Mouse (Mus musculus) embryonic facial prominence, embryonic 14.5 days (tissue): Measurements from ENCODE around the gene Sox1. TPM values are rescaled to one million over a fixed set of nuclear protein-coding genes. Genes with fewer than 3 reads are reported as not detected.

ENCODE experiments used
- ATAC-seq: fragments of 200-750 bp; cut with Nextera tagmentation; 2 replicates; pipeline ENCODE4 v1.8.0; 2017; ENCODE audit warnings: low read depth, moderate number of reproducible peaks, moderate TSS enrichment
- DNase-seq: peaks from one replicate; pipeline ENCODE4 v3.0.0-alpha.2; 2015; ENCODE audit warnings: low spot score
- H3K27ac ChIP-seq: fragments of 300-500 bp; sonication (generic); replicated peaks from 2 replicates; pipeline ENCODE4 v1.5.1; 2014; ENCODE audit warnings: low read depth, mild to moderate bottlenecking, low read length, moderate library complexity
- H3K27me3 ChIP-seq: fragments of 300-500 bp; sonication (generic); replicated peaks from 2 replicates; pipeline ENCODE4 v1.6.1; 2014; ENCODE audit warnings: low read length; ENCODE audit not compliant: control insufficient read depth, insufficient read depth
- H3K36me3 ChIP-seq: fragments of 300-500 bp; sonication (generic); 2 replicates; pipeline ENCODE4 v1.6.1; 2014; ENCODE audit warnings: low read length, mixed read lengths; ENCODE audit not compliant: control insufficient read depth, insufficient read depth
- H3K4me1 ChIP-seq: fragments of 300-500 bp; sonication (generic); 2 replicates; pipeline ENCODE4 v1.6.1; 2014; ENCODE audit warnings: antibody characterized with exemption, low read length; ENCODE audit not compliant: control insufficient read depth, insufficient read depth
- H3K4me2 ChIP-seq: fragments of 300-500 bp; sonication (generic); 2 replicates; pipeline ENCODE4 v1.6.1; 2014; ENCODE audit warnings: low read depth, mild to moderate bottlenecking, low read length, moderate library complexity, mixed read lengths
- H3K4me3 ChIP-seq: fragments of 300-500 bp; sonication (generic); 2 replicates; pipeline ENCODE4 v1.5.1; 2014; ENCODE audit warnings: low read depth, mild to moderate bottlenecking, low read length
- H3K9ac ChIP-seq: fragments of 300-500 bp; sonication (generic); 2 replicates; pipeline ENCODE4 v1.6.1; 2014; ENCODE audit warnings: low read depth, mild to moderate bottlenecking, low read length, moderate library complexity, mixed read lengths
- H3K9me3 ChIP-seq: fragments of 300-500 bp; sonication (generic); 2 replicates; pipeline ENCODE4 v1.6.1; 2016; ENCODE audit warnings: low read length; ENCODE audit not compliant: control insufficient read depth
- WGBS: fragments of 180-500 bp; shearing (Covaris S2); extraction: QIAGEN DNeasy Blood & Tissue Kit; methylation state at CpG from one replicate; pipeline ENCODE4 v1.1.7; 2014; 5-methylcytosine and 5-hydroxymethylcytosine counted together
- polyA plus RNA-seq: library from polyadenylated mRNA; unstranded; fragments of >200 nt; fragmentation: Nextera tagmentation; extraction: Ambion mirVana; gene quantifications from 2 replicates; pipeline ENCODE4 v1.2.1, GENCODE M21; 2014

Gene Sox1
- polyA plus RNA-seq, 1 experiment from 2014 or later = not detected

GRCm38 (mm10) chr8:12387223-12387860, 7.8 kb upstream of the Sox1 start:
- WGBS = 1% methylated on average over 13 of the region's 13 CpGs
- no peaks in the 10 kb centered on the region for H3K9me3 ChIP-seq
- H3K27me3 ChIP-seq = peaks cover 100% of the 10 kb centered on the region
- H3K27ac ChIP-seq = no peak overlapping the region
- H3K4me1 ChIP-seq = no peaks in the 10 kb centered on the region
- H3K4me3 ChIP-seq = no peak overlapping the region
- H3K9ac ChIP-seq = no peak overlapping the region
- ATAC-seq (no peak), DNase-seq (no peak)
- no peak overlapping the region for H3K4me2 ChIP-seq
- H3K36me3 ChIP-seq = no peaks in the 10 kb centered on the region

- DNase-seq = no peak
- Histone ChIP-seq H3K36me3 (no peaks in the 10 kb centered on the region), H3K27ac (no peak overlapping the region), H3K9ac (no peak overlapping the region), H3K27me3 (peaks cover 100% of the 10 kb centered on the region), H3K4me2 (no peak overlapping the region), H3K4me1 (no peaks in the 10 kb centered on the region), H3K4me3 (no peak overlapping the region), H3K9me3 (no peaks in the 10 kb centered on the region)
- WGBS = 4% methylated on average over 4 of the region's 4 CpGs
- no peak for ATAC-seq
Observed at GRCm38 (mm10) chr8:12387901-12388300, 7.2 kb upstream of the Sox1 start.

- H3K9ac ChIP-seq = no peak overlapping the region
- H3K27ac ChIP-seq = no peak overlapping the region
- H3K4me2 ChIP-seq = no peak overlapping the region
- H3K36me3 ChIP-seq = no peaks in the 10 kb centered on the region
- no peak for DNase-seq
- no peak for ATAC-seq
- H3K4me1 ChIP-seq = no peaks in the 10 kb centered on the region
- H3K9me3 ChIP-seq = no peaks in the 10 kb centered on the region
- no peak overlapping the region for H3K4me3 ChIP-seq
- H3K27me3 ChIP-seq = peaks cover 100% of the 10 kb centered on the region
- 9% methylated on average over 10 of the region's 10 CpGs for WGBS
Observed at GRCm38 (mm10) chr8:12388390-12389115, 6.5 kb upstream of the Sox1 start.

GRCm38 (mm10) chr8:12389116-12389471, 6.0 kb upstream of the Sox1 start:
- DNase-seq (no peak), ATAC-seq (no peak)
- no peak overlapping the region for H3K4me2 ChIP-seq
- no peak overlapping the region for H3K27ac ChIP-seq
- no peaks in the 10 kb centered on the region for H3K36me3 ChIP-seq
- H3K27me3 ChIP-seq = peaks cover 99% of the 10 kb centered on the region
- no peak overlapping the region for H3K4me3 ChIP-seq
- H3K9me3 ChIP-seq = no peaks in the 10 kb centered on the region
- H3K9ac ChIP-seq = no peak overlapping the region
- H3K4me1 ChIP-seq = no peaks in the 10 kb centered on the region
- 3% methylated on average over 5 of the region's 5 CpGs for WGBS

GRCm38 (mm10) chr8:12389801-12390639, 5.1 kb upstream of the Sox1 start:
- ATAC-seq = no peak
- WGBS = 1% methylated on average over 29 of the region's 29 CpGs
- Histone ChIP-seq H3K27me3 (peaks cover 99% of the 10 kb centered on the region), H3K4me3 (no peak overlapping the region), H3K9me3 (no peaks in the 10 kb centered on the region), H3K4me1 (no peaks in the 10 kb centered on the region), H3K36me3 (no peaks in the 10 kb centered on the region), H3K9ac (no peak overlapping the region), H3K4me2 (no peak overlapping the region), H3K27ac (no peak overlapping the region)
- no peak for DNase-seq

GRCm38 (mm10) chr8:12390640-12391365, 4.3 kb upstream of the Sox1 start:
- H3K9ac ChIP-seq = no peak overlapping the region
- no peaks in the 10 kb centered on the region for H3K4me1 ChIP-seq
- DNase-seq (no peak), ATAC-seq (no peak)
- H3K36me3 ChIP-seq = no peaks in the 10 kb centered on the region
- under 1% methylated on average over 38 of the region's 38 CpGs for WGBS
- no peak overlapping the region for H3K4me3 ChIP-seq
- no peaks in the 10 kb centered on the region for H3K9me3 ChIP-seq
- H3K4me2 ChIP-seq = no peak overlapping the region
- no peak overlapping the region for H3K27ac ChIP-seq
- peaks cover 99% of the 10 kb centered on the region for H3K27me3 ChIP-seq

DNA sequence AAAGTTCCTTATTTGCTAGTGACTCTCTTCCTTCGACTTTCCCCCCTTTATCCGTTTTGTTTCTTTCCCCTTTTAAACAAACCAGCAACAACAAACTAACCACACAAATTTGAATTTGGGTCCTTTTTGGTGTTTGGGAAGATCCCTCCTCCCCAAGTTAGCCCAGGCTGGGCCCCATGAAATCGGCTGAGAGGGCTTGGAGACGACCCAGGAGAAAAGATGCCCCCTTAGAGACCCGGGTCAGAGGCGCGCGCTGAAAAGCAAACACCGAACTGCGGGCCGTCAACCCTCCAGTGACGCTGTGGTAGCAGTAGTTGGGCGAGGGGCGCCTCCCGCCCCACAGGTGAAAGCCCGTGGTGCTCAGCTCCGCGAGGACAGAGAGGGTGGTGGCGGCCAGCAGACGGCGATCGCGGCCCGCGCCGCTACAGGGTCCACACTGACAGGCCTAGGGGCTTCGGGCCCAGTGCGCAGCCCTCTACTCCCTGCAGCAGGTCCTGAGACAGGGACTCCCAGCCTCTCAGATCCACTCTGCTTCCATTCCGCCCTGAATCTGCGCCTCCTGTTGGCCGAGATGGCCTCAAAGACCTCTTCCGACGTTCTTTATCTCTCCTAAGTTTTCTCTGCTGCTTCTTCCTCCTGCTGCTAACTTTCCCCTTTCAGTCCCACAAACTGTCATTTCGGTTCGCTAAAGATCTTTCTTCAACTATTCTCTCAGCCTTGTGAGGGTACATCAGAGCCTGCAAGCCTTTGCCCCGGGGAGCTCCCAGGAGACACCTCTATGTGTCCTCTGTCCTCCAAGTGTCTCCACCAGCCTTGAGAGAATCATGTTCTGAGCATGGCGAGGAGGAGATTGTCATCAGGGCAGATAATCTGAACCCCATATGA, 3.5 kb upstream of the Sox1 start:
- DNase-seq = no peak
- H3K27ac ChIP-seq = no peak overlapping the region
- 2% methylated on average over 21 of the region's 37 CpGs for WGBS
- no peak overlapping the region for H3K4me2 ChIP-seq
- H3K27me3 ChIP-seq = peaks cover 99% of the 10 kb centered on the region
- H3K9ac ChIP-seq = no peak overlapping the region
- no peaks in the 10 kb centered on the region for H3K36me3 ChIP-seq
- H3K9me3 ChIP-seq = no peaks in the 10 kb centered on the region
- peak; percentile 66 for ATAC-seq
- no peak overlapping the region for H3K4me3 ChIP-seq
- H3K4me1 ChIP-seq = no peaks in the 10 kb centered on the region
